Mouse (Mus musculus): ENCODE measurements around the gene Fbxo31. TPM values are rescaled to one million over a fixed set of nuclear protein-coding genes. Genes with fewer than 3 reads are reported as not detected.

The Fbxo31 gene
- polyA plus RNA-seq, 1 experiment from 2014 or later, result 20.3 TPM

DNA sequence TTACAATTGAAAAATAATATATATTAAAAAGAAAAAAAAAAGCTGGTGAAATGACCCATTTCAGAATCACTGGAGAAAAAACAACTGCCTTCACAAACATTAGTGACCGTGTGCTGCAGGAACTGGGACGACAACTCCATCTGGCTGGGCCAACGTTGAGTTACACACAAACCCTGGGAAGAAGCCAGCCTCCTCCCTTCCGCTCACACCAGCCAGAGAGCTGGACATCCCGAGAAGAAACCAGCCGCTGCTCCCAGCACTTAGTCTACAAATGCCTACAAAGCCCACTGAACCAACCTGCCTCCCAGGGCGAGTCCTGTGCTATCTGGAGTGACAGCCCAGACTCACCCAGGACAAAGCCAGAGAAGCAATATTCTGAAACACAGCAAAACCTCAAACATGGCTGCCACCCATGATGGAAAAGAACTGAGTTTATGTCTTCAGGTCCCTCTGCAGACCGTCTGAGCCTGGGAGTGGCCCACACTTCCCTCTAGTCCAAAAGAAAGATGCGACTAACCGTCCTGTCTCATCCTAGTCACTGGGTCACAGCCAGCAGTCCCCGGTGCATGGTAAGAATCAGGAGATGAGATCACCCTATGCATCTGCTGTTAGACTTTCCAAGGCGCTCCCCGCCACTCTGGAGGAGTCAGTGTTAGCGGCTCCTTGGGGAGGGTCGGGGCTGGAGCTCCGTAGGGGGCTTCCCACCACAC, 16.8 kb downstream of the Fbxo31 start:
- WGBS, result 89% methylated on average over 16 of the region's 16 CpGs
- no peak for ATAC-seq (ENCODE audit: low FRiP score, low read depth)
- no peak overlapping the region for H3K4me2 ChIP-seq (replicated peaks)
- H3K4me1 ChIP-seq, result no peaks in the 10 kb centered on the region; the same call in 1 of the 2 replicates
- H3K27me3 ChIP-seq, result no peaks in the 10 kb centered on the region
- H3K36me3 ChIP-seq, result peaks cover 24% of the 10 kb centered on the region
- H3K27ac ChIP-seq (replicated peaks), result no peak overlapping the region
- H3K4me3 ChIP-seq, result no peak overlapping the region
- no peak overlapping the region for H3K9ac ChIP-seq (replicated peaks)
- no peaks in the 10 kb centered on the region for H3K9me3 ChIP-seq

DNA sequence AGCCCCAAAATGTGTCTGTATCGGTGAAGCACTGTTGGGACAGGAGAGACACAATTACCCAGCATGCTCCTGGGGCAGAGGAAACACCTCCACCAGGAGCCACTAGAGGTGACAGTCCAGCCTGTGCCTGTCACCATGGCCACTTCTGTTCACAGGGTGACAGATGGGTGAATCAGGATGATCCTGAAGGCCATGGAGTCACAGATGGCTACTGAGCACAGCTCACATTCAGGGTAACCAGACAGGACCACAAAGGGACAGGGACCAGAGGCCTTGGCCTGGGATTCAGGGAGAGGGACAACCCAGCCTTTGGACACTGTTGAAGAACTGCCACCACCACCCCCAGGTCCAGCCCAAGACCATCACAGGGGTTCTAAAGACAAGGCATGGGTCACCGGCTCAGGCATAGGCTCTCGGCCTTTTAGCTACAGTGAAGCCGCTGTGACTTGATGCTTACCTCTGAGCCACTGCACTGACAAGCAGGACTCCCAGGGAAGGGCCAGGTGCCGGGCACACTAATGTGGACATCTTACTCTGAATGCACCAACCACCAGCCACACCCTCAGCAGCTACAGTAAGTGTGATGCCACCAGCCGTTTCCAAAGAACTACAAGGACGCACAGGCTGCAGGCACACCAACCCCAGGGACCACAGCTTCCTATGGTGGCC, 18.0 kb downstream of the Fbxo31 start:
- Histone ChIP-seq H3K4me3 (no peak overlapping the region), H3K27me3 (no peaks in the 10 kb centered on the region), H3K36me3 (peaks cover 32% of the 10 kb centered on the region), H3K27ac (replicated peaks) (no peak overlapping the region), H3K4me2 (replicated peaks) (no peak overlapping the region), H3K9me3 (no peaks in the 10 kb centered on the region), H3K9ac (replicated peaks) (no peak overlapping the region), H3K4me1 (no peaks in the 10 kb centered on the region; the same call in 1 of the 2 replicates)
- ATAC-seq (ENCODE audit: low FRiP score, low read depth), result no peak
- WGBS, result 95% methylated on average over 7 of the region's 7 CpGs

DNA sequence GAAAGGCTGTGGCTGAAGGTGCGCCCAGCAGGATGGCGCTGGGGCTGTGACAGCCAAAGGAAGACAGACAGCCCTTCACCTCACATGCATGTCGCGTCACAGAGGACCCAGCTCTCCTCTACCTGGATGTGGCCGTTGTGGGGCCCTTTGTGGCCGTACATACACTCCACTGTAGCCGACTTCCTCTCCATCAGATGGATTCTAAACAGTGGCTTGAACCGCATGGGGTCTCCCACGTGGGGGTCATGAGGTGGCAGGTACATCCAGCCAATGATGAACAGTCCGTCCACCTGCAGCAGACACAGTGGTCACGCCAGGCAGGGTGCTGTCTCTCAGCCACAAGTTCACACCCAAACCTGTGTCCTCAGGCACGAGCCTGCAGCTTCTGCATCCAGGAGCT, 18.8 kb downstream of the Fbxo31 start:
- Histone ChIP-seq H3K4me3 (no peak overlapping the region), H3K4me1 (no peaks in the 10 kb centered on the region; the same call in 1 of the 2 replicates), H3K36me3 (peaks cover 39% of the 10 kb centered on the region), H3K4me2 (replicated peaks) (no peak overlapping the region), H3K9me3 (no peaks in the 10 kb centered on the region), H3K27me3 (no peaks in the 10 kb centered on the region), H3K27ac (replicated peaks) (no peak overlapping the region), H3K9ac (replicated peaks) (no peak overlapping the region)
- WGBS, result 97% methylated on average over 11 of the region's 12 CpGs
- no peak for ATAC-seq (ENCODE audit: low FRiP score, low read depth)

DNA sequence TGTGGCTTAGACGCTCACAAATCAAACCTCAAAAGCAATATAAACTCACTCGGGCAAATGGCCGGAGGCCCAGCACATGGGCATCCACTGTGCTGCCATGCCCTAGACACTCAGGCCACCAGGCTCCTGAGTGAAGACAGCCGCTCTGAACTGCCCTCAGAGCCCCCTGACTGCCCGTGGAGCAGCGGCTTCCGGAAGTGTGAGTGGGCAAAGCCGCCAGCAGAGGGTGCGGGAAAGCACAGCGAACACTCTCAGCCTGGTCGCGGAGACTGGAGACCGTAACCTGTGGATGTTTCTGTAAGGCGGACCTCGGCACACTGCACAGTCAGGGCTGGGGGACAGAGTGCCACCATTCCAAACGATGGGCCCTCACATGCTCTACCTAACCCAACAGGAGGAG, 20.1 kb downstream of the Fbxo31 start:
- H3K27me3 ChIP-seq, result no peaks in the 10 kb centered on the region
- 90% methylated on average over 16 of the region's 16 CpGs for WGBS
- no peak overlapping the region for H3K9ac ChIP-seq (replicated peaks)
- H3K27ac ChIP-seq (replicated peaks), result no peak overlapping the region
- no peaks in the 10 kb centered on the region; the same call in 1 of the 2 replicates for H3K4me1 ChIP-seq
- H3K4me2 ChIP-seq (replicated peaks), result no peak overlapping the region
- no peak for ATAC-seq (ENCODE audit: low FRiP score, low read depth)
- no peak overlapping the region for H3K4me3 ChIP-seq
- H3K36me3 ChIP-seq, result peaks cover 52% of the 10 kb centered on the region
- no peaks in the 10 kb centered on the region for H3K9me3 ChIP-seq

DNA sequence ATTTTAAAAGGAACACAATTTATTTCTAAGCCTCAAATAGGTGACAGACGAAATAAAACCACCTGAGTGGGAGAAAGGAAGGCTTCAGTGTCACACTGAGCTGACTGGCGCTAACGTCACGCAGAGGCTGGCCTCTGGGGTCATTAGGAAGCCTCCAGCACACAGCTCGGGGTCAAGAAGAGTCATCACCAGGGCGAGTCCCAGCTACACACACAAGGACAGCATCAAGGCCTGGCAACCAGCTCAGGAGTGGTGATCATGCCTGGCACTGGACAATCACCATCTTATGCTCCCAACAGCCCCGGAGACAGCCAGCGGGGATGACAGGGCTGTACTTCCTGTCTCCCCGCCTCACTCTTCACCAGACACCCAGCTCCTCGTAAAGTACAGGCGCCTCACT, 20.9 kb downstream of the Fbxo31 start:
- Histone ChIP-seq H3K27me3 (no peaks in the 10 kb centered on the region), H3K4me2 (replicated peaks) (no peak overlapping the region), H3K9me3 (no peaks in the 10 kb centered on the region), H3K9ac (replicated peaks) (no peak overlapping the region), H3K4me3 (no peak overlapping the region), H3K36me3 (peaks cover 59% of the 10 kb centered on the region), H3K27ac (replicated peaks) (no peak overlapping the region), H3K4me1 (no peaks in the 10 kb centered on the region; the same call in 1 of the 2 replicates)
- ATAC-seq (ENCODE audit: low FRiP score, low read depth), result no peak
- WGBS, result 92% methylated on average over 11 of the region's 11 CpGs

DNA sequence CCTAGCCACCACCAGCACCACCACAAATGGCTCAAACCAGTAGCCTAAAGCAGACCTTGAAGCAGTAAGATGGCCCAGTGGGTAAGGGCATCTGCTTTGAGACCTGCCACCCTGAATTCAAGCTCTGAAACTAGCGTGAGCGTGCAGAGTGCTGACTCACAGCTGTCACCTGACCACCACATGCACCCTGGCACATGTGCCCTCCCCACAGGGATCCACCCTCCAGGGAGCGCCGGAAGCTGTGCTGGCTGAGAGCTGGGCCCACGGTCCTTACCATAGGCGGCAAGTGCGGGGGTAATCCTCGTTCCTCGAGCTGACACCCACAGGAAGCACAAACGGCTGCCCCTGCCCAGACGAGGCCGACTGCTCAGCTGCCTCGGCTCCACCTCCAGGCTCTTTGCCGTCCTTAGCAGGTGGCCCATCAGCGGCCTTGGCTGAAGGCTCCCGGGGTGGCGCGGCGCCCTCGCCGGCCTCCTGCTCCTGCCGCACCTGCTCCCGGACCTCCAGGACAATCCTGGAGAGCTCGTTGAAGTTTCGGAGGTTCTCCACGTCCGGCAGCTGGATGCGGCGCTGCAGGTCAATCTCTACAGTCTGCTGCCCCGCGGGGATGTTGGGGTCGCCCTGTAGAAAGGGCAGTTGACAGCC, 24.7 kb downstream of the Fbxo31 start:
- WGBS, result 94% methylated on average over 32 of the region's 32 CpGs
- Histone ChIP-seq H3K4me1 (no peaks in the 10 kb centered on the region), H3K4me3 (no peak overlapping the region), H3K4me2 (replicated peaks) (no peak overlapping the region), H3K9me3 (no peaks in the 10 kb centered on the region), H3K36me3 (peaks cover 70% of the 10 kb centered on the region), H3K9ac (replicated peaks) (no peak overlapping the region), H3K27me3 (no peaks in the 10 kb centered on the region), H3K27ac (replicated peaks) (no peak overlapping the region)
- ATAC-seq (ENCODE audit: low FRiP score, low read depth), result no peak

DNA sequence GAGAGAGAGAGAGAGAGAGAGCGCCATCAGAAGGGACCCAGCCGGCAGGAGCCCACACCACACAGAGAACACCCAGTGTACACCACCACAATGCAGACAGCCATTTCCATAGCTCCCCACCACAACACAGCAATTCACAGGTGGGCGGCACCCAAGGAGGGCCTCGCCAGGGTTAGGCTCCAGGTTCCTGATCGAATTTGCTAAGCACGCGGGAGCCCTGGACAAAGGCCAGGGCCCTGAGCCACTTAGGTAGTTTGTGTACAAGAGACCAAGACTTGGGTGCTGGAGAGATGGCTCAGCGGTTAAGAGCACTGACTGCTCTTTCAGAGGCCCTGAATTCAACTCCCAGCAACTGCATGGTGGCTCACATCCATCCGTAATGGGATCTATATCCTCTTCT, 26.1 kb downstream of the Fbxo31 start:
- no peak for ATAC-seq (ENCODE audit: low FRiP score, low read depth)
- 95% methylated on average over 9 of the region's 9 CpGs for WGBS
- Histone ChIP-seq H3K27ac (replicated peaks) (no peak overlapping the region), H3K4me1 (no peaks in the 10 kb centered on the region), H3K9ac (replicated peaks) (no peak overlapping the region), H3K4me3 (no peak overlapping the region), H3K36me3 (peaks cover 57% of the 10 kb centered on the region), H3K9me3 (no peaks in the 10 kb centered on the region), H3K4me2 (replicated peaks) (no peak overlapping the region), H3K27me3 (no peaks in the 10 kb centered on the region)

DNA sequence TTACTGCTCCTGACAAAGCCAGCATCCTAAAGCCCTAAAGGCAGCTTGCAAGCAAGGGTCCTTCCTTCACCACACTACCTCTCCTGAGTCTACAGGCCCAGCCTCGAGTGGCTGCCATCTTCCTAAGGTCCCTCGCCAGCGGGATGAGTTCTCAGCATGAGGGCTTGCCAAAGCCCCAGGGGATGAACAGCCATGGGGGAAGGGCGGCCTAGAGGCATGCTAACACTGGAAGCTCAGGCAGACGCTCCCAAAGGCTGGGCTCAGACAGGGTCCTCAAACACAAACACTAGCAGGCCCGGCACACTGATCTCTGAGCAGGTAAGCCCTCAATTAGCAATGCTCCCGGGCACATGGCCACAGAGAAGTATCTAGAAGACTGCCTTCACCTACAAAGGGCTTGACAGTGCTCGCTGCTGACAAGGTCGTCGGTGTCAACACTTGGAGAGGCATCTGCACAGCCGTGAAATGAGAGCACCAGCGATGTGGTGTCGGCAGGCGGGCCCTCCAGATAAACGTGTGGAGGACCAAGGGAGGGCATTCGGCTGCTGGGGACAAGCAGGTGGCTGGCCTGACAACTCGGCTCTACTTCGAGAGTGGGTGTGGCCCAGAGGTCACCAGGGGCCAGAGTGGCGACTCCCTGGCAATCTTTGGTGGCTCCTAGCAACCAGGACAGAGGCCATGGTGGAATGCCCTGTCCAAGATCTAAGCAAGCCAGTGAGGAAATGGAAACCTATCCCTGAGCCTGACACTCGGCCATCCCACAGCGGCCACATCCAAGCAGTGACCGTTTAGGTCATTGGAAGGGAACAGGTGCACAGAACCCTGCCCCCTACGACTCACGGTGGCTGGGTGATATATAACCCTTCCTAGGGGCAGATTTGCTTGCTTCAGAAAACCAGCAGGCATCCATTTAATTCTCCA, 27.3 kb downstream of the Fbxo31 start:
- H3K4me1 ChIP-seq, result no peaks in the 10 kb centered on the region
- H3K27ac ChIP-seq (replicated peaks), result no peak overlapping the region

DNA sequence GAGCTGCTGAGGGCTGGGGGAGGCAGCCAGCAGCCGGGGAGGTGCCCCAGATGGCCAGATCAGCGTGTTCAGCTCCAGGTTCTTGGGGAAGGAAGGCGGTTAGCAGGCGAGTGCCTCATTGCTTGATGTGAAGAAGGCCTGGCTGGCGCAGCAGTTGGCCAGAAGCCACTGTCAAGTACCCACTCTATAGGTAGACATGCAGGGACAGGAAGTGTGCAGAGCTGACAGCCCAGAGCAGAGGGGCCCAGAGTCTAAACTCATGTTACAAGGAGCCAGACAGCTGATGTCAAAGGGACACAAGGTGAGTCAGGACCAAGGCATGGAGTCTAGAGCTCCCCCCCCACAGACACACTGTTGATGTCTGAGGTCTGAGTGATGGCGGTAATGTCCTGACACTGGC, 28.6 kb downstream of the Fbxo31 start:
- ATAC-seq (ENCODE audit: low FRiP score, low read depth), result no peak
- H3K4me2 ChIP-seq (replicated peaks), result no peak overlapping the region
- H3K36me3 ChIP-seq, result peaks cover 45% of the 10 kb centered on the region
- H3K4me1 ChIP-seq, result no peaks in the 10 kb centered on the region
- no peak overlapping the region for H3K27ac ChIP-seq (replicated peaks)
- no peak overlapping the region for H3K4me3 ChIP-seq
- no peaks in the 10 kb centered on the region for H3K27me3 ChIP-seq
- H3K9ac ChIP-seq (replicated peaks), result no peak overlapping the region
- H3K9me3 ChIP-seq, result no peaks in the 10 kb centered on the region
- WGBS, result 92% methylated on average over 6 of the region's 6 CpGs

More for the DNA sequence above, 27.3 kb downstream of the Fbxo31 start:
- H3K36me3 ChIP-seq, result peaks cover 55% of the 10 kb centered on the region
- H3K27me3 ChIP-seq, result no peaks in the 10 kb centered on the region
- no peak overlapping the region for H3K4me2 ChIP-seq (replicated peaks)
- no peaks in the 10 kb centered on the region for H3K9me3 ChIP-seq
- 68% methylated on average over 24 of the region's 24 CpGs for WGBS
- H3K4me3 ChIP-seq, result no peak overlapping the region
- H3K9ac ChIP-seq (replicated peaks), result no peak overlapping the region
- no peak for ATAC-seq (ENCODE audit: low FRiP score, low read depth)

DNA sequence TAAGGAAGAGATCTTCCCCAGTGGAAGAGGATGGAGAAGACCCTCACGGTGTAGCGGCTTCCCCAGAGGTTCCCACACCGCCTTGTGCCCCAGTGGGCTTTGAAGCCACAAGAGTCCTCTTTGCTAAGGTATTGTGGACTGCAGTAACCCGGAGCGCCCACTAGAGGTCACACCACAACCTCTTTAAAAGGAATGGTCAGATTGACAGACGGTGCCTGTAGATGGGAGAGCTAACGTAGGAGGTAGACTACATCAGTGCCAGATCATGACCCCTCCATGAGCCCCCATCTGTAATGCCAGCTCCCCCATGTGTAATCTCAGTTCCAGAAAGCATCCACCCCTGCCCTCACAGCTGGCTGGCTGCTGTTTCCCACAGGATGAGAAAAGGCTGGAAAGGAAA, 31.5 kb downstream of the Fbxo31 start:
- H3K9me3 ChIP-seq, result no peaks in the 10 kb centered on the region
- no peak overlapping the region for H3K4me3 ChIP-seq
- H3K27ac ChIP-seq (replicated peaks), result no peak overlapping the region
- H3K4me1 ChIP-seq, result 0 out of 2 replicates have a peak, but pooled peaks cover 2% of the 10 kb centered on the region
- H3K36me3 ChIP-seq, result peaks cover 18% of the 10 kb centered on the region
- WGBS, result 10% methylated on average over 7 of the region's 7 CpGs
- 0 out of 2 replicates have a peak, but pooled peaks cover 4% of the 10 kb centered on the region for H3K27me3 ChIP-seq
- ATAC-seq (ENCODE audit: low FRiP score, low read depth), result no peak
- H3K9ac ChIP-seq (replicated peaks), result no peak overlapping the region
- H3K4me2 ChIP-seq (replicated peaks), result no peak overlapping the region

DNA sequence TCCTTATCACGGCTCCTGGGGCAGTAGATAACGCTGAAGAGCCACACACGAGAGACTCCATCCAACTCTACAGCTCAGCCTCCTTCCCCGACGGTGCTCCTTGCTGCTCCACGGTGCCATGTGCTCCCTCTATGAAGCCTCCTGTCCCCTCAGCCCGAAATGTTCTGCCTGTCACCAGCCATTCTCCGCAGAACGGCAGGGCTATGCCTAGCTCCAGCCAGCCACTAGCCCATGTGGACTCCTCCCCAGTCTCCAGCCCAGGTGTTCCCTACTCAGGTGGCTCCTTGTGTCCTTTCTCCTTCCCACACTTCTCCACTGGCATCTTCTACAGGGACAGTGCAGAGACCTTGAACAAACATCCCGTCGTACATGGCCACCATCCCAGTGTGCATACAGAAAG, 33.7 kb downstream of the Fbxo31 start:
- Histone ChIP-seq H3K9ac (replicated peaks) (no peak overlapping the region), H3K27ac (replicated peaks) (no peak overlapping the region), H3K36me3 (no peaks in the 10 kb centered on the region; the same call in 1 of the 2 replicates), H3K27me3 (0 out of 2 replicates have a peak, but pooled peaks cover 7% of the 10 kb centered on the region), H3K9me3 (no peaks in the 10 kb centered on the region), H3K4me1 (0 out of 2 replicates have a peak, but pooled peaks cover 2% of the 10 kb centered on the region), H3K4me2 (replicated peaks) (no peak overlapping the region), H3K4me3 (no peak overlapping the region)
- 80% methylated on average over 11 of the region's 11 CpGs for WGBS
- no peak for ATAC-seq (ENCODE audit: low FRiP score, low read depth)

All from midbrain, embryonic 12.5 days (tissue).